Mouse (Mus musculus) layer of hippocampus, adult 9-11 months (tissue): ENCODE measurements around the gene Prr15l.

ENCODE experiments used
- DNase-seq: peaks from one replicate; pipeline ENCODE4 v3.0.0; 2022

Gene Prr15l

GRCm38 (mm10) chr11:96950767-96951166 is 22.9 kb downstream of the Prr15l start:
- no peak for DNase-seq

GRCm38 (mm10) chr11:96952426-96952825 is 24.5 kb downstream of the Prr15l start:
- DNase-seq = no peak

- DNase-seq = no peak
Measured at GRCm38 (mm10) chr11:96952896-96953295, 25.0 kb downstream of the Prr15l start.

- DNase-seq = no peak
Measured at GRCm38 (mm10) chr11:96955094-96955493, 27.2 kb downstream of the Prr15l start.

GRCm38 (mm10) chr11:96956009-96956724 is 28.3 kb downstream of the Prr15l start:
- no peak for DNase-seq

- no peak for DNase-seq
Measured at GRCm38 (mm10) chr11:96957061-96957805, 29.3 kb downstream of the Prr15l start.

GRCm38 (mm10) chr11:96963580-96963979 is 35.7 kb downstream of the Prr15l start:
- peak; percentile 90 for DNase-seq

GRCm38 (mm10) chr11:96966172-96966571 is 38.3 kb downstream of the Prr15l start:
- DNase-seq = no peak

GRCm38 (mm10) chr11:96966914-96967543 is 39.1 kb downstream of the Prr15l start:
- DNase-seq = no peak

GRCm38 (mm10) chr11:96967544-96968269 is 39.8 kb downstream of the Prr15l start:
- DNase-seq = no peak

- DNase-seq = no peak
Measured at GRCm38 (mm10) chr11:96968476-96968875, 40.6 kb downstream of the Prr15l start.

- no peak for DNase-seq
Measured at GRCm38 (mm10) chr11:96969280-96969722, 41.4 kb downstream of the Prr15l start.

- DNase-seq = no peak
Measured at GRCm38 (mm10) chr11:96969746-96970145, 41.8 kb downstream of the Prr15l start.

- DNase-seq = no peak
Measured at GRCm38 (mm10) chr11:96970341-96970740, 42.4 kb downstream of the Prr15l start.

- no peak for DNase-seq
Measured at GRCm38 (mm10) chr11:96972906-96973305, 45.0 kb downstream of the Prr15l start.

- no peak for DNase-seq
Measured at GRCm38 (mm10) chr11:96973426-96973964, 45.6 kb downstream of the Prr15l start.

- no peak for DNase-seq
Measured at GRCm38 (mm10) chr11:96974813-96975212, 46.9 kb downstream of the Prr15l start.

- DNase-seq = no peak
Measured at GRCm38 (mm10) chr11:96975511-96976378, 47.8 kb downstream of the Prr15l start.

- no peak for DNase-seq
Measured at GRCm38 (mm10) chr11:96976379-96976687, 48.4 kb downstream of the Prr15l start.

GRCm38 (mm10) chr11:96976911-96977591 is 49.1 kb downstream of the Prr15l start:
- DNase-seq = no peak
